Mouse (Mus musculus): Measurements from ENCODE around the gene Adar.

The Adar gene

GRCm38 (mm10) chr3:89730350-89731331 lies 15.8 kb downstream of the Adar start:
- peak; percentile 62 for DNase-seq (ENCODE audit: low read depth, low spot score)

- no peak for DNase-seq (ENCODE audit: low read depth, low spot score)
These were observed 17.3 kb downstream of the Adar start for GRCm38 (mm10) chr3:89732091-89732490.

DNA sequence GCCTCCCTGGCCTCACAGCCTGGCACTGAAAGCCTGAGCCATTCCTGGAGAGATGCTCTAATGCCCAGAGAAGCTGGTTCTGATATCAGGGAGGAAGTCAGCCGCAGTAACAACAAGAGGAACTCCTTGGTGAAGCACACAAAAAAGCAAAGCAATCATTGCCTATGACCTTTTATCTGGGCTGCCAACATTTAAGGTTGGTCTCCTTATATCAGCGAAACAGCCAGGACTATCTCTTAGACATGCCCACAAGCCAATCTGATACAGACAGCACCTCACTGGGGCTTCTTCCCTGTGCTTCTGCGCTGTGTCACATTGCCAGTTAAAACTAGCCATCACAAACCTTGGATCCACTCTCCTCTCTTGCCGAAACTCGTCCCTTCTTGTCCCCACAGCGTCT lies 23.7 kb downstream of the Adar start:
- no peak for DNase-seq (ENCODE audit: low read depth, low spot score)

DNA sequence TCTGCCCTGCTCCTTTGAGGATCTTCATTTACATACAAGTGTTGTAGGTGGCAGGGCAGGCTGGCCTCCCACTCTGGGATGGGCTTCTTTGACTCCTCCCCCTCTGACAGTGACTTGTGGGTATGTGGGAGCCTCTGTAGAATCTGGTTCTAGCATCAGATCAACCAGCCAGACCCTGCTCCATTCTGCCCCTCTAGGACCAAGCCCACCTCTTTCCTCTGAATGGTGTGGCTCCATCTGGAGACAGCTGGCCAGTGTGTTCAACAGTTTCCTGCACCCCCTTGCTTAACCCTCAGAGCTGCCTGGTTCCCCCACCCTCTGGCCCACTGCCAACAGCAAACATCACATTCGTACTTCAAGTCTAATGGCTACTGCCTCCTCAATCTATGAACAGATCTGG lies 37.5 kb downstream of the Adar start:
- no peak for DNase-seq (ENCODE audit: low read depth, low spot score)

GRCm38 (mm10) chr3:89755283-89755682 lies 40.5 kb downstream of the Adar start:
- no peak for DNase-seq (ENCODE audit: low read depth, low spot score)

DNA sequence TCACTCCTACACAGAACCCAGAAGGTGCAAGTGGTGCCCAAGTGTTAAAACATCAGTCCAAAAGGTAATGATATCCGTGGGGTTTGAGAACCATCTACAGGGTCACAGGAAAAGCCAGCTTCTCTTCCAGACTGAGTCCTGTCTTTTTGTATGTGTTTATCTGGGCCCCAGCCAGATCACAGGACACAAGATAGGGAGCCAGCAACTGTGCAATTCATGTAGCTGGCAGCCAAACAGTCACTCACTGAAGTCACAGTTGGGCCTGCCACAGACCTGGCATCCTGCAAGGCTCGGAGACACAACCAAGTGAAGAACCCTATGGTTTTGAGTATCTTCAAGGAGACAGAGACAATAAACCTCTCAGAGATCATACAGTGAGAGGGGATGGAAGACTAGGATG lies 43.0 kb downstream of the Adar start:
- no peak for DNase-seq (ENCODE audit: low read depth, low spot score)

- DNase-seq (ENCODE audit: low read depth, low spot score): no peak
These were observed 45.0 kb downstream of the Adar start for GRCm38 (mm10) chr3:89759786-89760185.

DNA sequence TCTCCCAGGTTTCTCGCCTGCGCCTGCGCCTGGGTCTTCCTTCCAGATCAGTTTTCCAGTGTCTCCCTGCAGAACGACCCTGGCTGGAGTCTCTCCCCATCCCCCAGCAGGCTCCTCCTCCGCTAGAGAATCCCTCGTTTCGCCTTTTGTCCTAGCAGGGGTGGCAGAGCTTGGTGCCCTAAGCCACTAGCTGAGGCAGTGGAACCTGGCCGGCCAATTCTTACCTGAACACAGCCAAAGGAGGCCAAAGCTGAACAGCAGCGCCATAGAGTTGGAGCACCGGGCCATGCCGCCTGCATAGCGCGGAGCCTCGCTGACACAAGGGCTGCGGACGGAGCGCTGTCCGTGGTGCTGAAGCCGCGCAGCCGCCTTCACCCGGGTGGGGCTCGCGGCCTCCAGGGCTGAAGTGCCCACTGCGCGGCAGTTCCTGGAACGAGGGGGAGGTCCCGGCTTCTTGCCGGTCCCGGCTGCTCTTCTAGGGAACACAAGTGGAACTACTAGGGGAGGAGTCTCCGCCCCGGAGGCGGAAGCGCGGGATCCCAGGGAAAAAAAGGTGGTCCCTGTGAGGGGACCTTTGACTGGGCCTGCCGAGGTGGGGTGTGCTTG lies 49.4 kb downstream of the Adar start, which contains the start of gene Chrnb2:
TSS of gene Chrnb2 (minus strand) at position 514 of the 606 bp plus-strand sequence.
- peak; percentile 67 for DNase-seq (ENCODE audit: low read depth, low spot score)

DNA sequence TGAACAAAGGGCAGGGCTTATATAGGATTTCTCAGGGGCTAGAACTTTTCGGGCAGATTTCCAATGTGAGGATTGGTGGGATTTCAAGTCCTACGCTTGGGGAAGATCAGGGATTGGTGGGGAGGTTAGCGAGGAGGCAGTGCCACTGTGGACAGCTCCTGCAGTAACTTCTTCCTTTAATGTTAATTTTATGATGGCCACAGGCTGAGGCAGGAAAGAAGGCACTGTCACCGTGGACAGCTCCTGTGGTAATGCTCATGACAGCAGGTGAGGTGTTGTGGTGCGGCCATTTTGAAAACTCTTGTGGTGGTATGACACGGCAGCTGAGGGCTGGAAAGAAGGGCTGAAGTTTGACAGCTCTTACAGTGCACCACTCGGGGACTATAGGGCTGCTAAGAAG lies 54.8 kb downstream of the Adar start:
- no peak for DNase-seq (ENCODE audit: low read depth, low spot score)

DNA sequence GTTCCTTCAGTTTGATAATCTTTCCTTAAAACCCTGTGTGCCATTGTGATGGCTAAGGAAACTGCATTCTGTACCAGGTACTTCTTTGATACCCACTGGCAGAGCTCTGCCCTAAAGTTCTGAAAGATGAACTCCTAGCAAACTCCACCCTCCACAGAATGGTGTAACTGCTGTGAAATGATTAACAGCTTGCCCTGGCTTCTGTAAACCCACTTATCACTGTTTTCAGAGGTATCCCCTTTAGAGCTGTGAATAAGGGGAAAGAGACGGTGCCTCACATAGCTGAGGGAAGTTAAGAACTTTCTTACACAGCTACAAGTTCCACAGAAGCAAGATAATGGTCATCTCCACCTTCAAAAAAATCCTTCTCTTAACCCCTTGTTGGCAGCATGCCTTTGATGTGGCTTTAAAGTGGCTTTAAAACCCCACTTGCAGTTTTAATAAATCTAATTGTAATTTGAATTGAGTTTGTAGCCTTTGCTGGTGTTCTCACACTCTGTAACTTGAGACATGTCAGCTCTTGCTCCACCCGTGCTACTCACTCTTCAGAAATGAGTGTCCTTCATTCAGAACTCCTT lies 55.7 kb downstream of the Adar start:
- no peak for DNase-seq (ENCODE audit: low read depth, low spot score)

- peak; percentile 85 for DNase-seq (ENCODE audit: low read depth, low spot score)
These were observed 57.8 kb downstream of the Adar start for GRCm38 (mm10) chr3:89772588-89772967.

- DNase-seq (ENCODE audit: low read depth, low spot score): peak; percentile 77
These were observed 58.3 kb downstream of the Adar start, which contains the start of gene Ube2q1 for GRCm38 (mm10) chr3:89772968-89773709. Gene Ube2q1 (plus strand): TSS chr3:89773616.

GRCm38 (mm10) chr3:89773740-89774211 lies 59.0 kb downstream of the Adar start:
- DNase-seq (ENCODE audit: low read depth, low spot score): no peak

DNA sequence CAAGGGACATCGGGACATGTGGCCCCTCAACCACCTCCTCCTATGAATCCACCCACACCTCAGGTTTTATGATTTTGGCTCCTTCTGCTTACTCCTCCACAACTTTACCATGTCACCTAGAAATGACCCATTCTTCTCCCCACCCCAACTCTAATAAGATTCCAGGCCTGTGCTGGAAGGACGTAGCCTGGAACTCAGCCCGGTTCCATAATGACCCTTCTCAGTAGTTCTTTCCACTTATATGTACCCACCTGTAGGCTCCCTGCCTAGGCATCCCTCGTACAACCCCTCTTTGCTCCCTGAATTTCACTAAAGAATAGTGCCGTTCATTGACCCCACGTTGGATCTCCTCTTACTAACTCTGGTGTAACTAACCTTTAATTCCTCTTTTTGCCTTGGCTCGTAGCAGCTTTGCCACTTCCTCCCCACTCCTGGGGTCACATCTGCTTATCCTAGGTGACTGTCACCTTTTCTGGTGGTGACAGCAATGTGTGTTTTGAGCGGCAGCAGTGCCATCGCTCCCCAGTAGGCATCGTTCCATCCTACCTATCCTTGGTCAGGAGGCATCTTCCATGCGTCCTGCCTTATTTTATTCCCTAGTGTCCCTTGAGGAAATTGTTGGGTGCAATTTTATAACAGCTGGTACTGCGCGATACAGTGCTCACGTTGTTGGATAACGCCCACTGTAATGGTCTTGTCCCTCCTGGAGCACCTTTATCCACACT lies 59.6 kb downstream of the Adar start:
- no peak for DNase-seq (ENCODE audit: low read depth, low spot score)

DNA sequence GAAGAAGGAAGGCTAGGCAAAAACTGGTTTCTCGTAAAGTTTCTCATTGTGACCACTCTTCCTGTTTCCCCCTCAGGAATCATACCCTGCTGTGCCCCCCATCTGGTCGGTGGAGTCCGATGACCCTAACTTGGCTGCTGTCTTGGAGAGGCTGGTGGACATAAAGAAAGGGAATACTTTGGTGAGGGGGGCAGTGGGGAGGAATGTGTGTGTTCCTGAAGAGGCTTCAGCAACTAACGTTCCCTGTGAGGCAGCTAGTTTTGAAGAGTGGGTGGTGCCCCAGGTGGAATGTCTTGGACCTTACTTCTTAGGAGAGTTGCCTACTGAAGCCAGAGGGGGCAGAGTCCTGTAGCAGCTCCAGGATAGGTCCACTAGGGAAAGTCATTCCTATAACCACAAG lies 61.2 kb downstream of the Adar start:
- DNase-seq (ENCODE audit: low read depth, low spot score): no peak

- no peak for DNase-seq (ENCODE audit: low read depth, low spot score)
These were observed 65.3 kb downstream of the Adar start for GRCm38 (mm10) chr3:89780102-89780501.

GRCm38 (mm10) chr3:89781640-89782039 lies 66.8 kb downstream of the Adar start:
- no peak for DNase-seq (ENCODE audit: low read depth, low spot score)

- DNase-seq (ENCODE audit: low read depth, low spot score): no peak
These were observed 70.3 kb downstream of the Adar start for GRCm38 (mm10) chr3:89784991-89785753.

DNA sequence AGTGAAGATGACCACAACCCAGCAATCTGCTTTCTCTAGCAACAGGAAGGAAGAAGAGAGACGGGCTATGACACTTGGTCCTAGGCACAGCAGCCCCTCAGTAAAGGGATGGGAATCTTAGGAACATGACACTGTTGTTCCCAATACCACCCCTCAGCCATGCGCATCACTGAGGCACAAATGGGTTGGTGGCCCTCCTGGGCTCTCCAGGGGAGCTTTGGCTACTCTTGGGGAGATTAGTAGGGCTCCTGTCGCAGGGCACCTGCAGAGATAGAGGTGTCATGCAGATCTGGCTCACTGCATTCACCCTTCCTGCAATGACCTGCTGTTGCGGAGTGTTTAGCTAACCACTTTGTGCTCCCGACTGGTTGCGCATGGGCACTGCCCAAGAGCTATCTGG lies 71.5 kb downstream of the Adar start:
- no peak for DNase-seq (ENCODE audit: low read depth, low spot score)

DNA sequence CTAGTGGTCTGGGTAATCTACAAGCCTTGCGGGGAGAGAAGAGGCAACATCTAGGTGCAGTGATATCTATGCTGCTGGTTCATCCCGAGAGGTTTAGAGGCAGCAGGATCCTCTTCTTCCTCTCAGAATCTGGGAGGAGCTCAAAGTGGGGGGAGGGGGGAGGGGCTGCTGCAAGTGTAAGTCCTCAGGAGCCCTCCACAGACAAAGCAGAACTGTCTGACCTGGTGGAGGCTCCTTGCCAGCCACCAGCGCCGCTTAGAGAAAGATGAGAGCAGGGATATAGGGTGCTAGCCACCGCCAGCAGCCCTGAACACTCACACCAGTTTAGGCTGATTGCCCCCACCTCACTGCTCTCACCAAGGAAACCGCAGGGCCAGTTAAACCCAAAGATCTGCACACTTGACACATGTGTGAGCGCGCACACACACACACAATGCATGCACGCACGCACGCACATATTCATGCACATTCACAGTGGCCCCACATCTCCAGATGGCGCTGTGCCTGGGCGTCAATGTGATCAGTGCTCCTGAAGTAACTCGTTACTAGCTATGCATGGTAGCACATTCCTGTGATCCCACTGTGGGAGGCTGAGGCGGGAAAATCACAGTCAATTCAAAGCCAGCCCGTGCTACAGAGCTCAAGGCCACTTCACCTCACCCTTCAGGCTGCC lies 74.0 kb downstream of the Adar start:
- DNase-seq (ENCODE audit: low read depth, low spot score): no peak
